Mouse (Mus musculus) cerebellum, adult 11 months (tissue): ENCODE results near the gene Erbb3.
A peak's percentile ranks its signal among the peaks of the same experiment; 100 is the strongest.

Source experiments
- DNase-seq: peaks from one replicate; pipeline ENCODE4 v3.0.0; 2022

Gene Erbb3

DNA sequence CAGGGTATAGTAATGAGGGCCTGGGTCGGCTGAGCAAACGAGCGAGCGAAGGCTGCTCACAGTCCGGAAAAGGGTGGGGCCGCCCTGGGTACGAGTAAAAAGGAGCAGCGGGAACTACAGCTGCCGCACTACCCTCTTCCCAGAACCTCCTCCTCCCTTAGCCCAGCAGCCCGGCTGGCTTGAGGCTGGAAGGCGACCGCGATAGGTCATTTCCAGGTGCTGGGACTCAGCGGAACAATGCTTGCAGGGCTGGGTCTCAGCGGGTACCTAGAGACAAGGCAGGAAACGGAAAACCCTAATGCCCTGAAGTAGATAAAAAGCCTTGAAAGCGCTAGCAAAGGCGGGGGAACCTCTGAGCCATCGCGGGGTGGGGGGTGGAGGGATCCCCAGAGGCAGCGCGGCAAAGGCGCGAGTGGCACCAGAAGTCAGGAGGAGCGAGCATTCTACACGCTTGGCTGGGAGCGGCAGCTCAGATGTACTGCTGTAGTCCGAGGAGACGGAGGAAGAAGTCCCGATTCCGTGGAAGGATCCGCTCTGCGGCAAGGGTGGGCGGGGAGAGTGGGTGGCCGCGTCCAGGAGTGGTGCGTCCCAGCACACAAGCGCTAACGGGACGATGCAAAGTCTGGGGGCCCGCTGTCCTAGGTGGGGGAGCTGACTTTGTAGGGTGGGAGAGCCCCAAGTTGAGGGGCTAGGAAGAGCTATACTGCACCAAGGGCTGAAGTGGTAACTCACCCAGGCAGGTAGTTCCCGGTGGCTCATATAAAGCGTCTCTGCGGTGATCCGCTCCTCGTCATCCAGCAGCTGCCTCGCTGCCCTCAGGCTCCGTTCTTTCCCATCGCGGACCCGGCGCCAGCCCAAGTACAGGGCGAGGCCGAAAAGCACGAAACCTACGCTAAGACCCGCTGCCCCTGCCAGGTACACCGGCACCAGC is 64.5 kb downstream of the Erbb3 start:
- peak; percentile 51 for DNase-seq

- no peak for DNase-seq
These were observed 65.2 kb downstream of the Erbb3 start for GRCm38 (mm10) chr10:128524111-128524731.

DNA sequence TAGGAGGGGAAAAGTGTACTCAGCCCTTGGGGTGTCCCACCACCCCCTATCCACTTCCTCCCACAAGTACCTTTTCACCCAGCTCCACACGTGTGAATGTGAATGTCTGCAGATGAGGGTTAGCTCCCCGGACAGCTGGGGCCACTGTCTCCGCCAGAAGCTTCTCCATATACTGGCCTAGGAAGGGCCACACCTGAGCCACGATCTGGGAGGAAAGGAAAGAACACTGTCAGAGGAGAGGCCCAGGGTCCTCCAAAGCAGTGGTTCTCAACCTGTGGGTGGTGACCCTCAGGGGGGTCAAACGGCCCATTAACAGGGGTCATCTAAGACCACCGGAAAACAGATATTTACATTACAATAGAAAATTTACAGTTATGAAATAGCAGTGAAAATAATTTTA is 67.1 kb downstream of the Erbb3 start:
- no peak for DNase-seq

- no peak for DNase-seq
These were observed 68.9 kb downstream of the Erbb3 start for GRCm38 (mm10) chr10:128520591-128520990.

GRCm38 (mm10) chr10:128518833-128519232 is 70.6 kb downstream of the Erbb3 start:
- DNase-seq: no peak
